Mouse (Mus musculus) intestine, postnatal 0 days (tissue): ENCODE measurements around the gene Taf1c. TPM values are rescaled to one million over a fixed set of nuclear protein-coding genes. Genes with fewer than 3 reads are reported as not detected.

ENCODE experiments used
- ATAC-seq: fragments of 200-750 bp; cut with Nextera tagmentation; 2 replicates; pipeline ENCODE4 v1.8.0; 2017; ENCODE audit warnings: mild to moderate bottlenecking, moderate TSS enrichment, moderate library complexity
- H3K27ac ChIP-seq: fragments of 300-500 bp; sonication (generic); 2 replicates; pipeline ENCODE4 v1.5.1; 2014; ENCODE audit warnings: mild to moderate bottlenecking, low read depth, low read length, moderate library complexity
- H3K27me3 ChIP-seq: fragments of 300-500 bp; sonication (generic); replicated peaks from 2 replicates; pipeline ENCODE4 v1.6.1; 2014; ENCODE audit warnings: low read length, mixed read lengths; ENCODE audit not compliant: control insufficient read depth, insufficient read depth
- H3K36me3 ChIP-seq: fragments of 300-500 bp; sonication (generic); 2 replicates; pipeline ENCODE4 v1.6.1; 2014; ENCODE audit warnings: mild to moderate bottlenecking, moderate library complexity; ENCODE audit not compliant: control insufficient read depth, insufficient read depth
- H3K4me1 ChIP-seq: fragments of 300-500 bp; sonication (generic); replicated peaks from 2 replicates; pipeline ENCODE4 v1.6.1; 2014; ENCODE audit warnings: antibody characterized with exemption, low read length, mixed read lengths; ENCODE audit not compliant: control insufficient read depth, insufficient read depth
- H3K4me2 ChIP-seq: fragments of 300-500 bp; sonication (generic); replicated peaks from 2 replicates; pipeline ENCODE4 v1.6.1; 2014; ENCODE audit warnings: low read depth, mild to moderate bottlenecking, moderate library complexity
- H3K4me3 ChIP-seq: fragments of 300-500 bp; sonication (generic); 2 replicates; pipeline ENCODE4 v1.5.1; 2014; ENCODE audit warnings: low read depth, low read length
- H3K9ac ChIP-seq: fragments of 300-500 bp; sonication (generic); 2 replicates; pipeline ENCODE4 v1.6.1; 2014; ENCODE audit warnings: mild to moderate bottlenecking, low read depth, low read length
- H3K9me3 ChIP-seq: fragments of 300-500 bp; sonication (generic); 2 replicates; pipeline ENCODE4 v1.6.1; 2016; ENCODE audit warnings: mixed run types; ENCODE audit not compliant: control insufficient read depth
- CTCF ChIP-seq: sonication (generic); IDR thresholded peaks from 2 replicates; pipeline ENCODE4 v1.5.1; 2016; ENCODE audit warnings: low read depth, mild to moderate bottlenecking, control low read depth, antibody characterized with exemption, moderate library complexity
- WGBS: fragments of 180-500 bp; shearing (Covaris S2); extraction: QIAGEN DNeasy Blood & Tissue Kit; methylation state at CpG from one replicate; pipeline ENCODE4 v1.1.7; 2014; 5-methylcytosine and 5-hydroxymethylcytosine counted together
- polyA plus RNA-seq: library from polyadenylated mRNA; unstranded; fragments of >200 nt; fragmentation: Nextera tagmentation; extraction: Ambion mirVana; gene quantifications from 2 replicates; pipeline ENCODE4 v1.2.1, GENCODE M21; 2015

The Taf1c gene
- polyA plus RNA-seq = 5.0 and 5.1 TPM in 2 replicates

GRCm38 (mm10) chr8:119604996-119605395 lies at the start of gene Taf1c:
TSS of gene Taf1c (minus strand) at chr8:119605222.
- Histone ChIP-seq H3K27ac (peak within 1 kb of the TSS; percentile 30), H3K9ac (peak within 1 kb of the TSS; percentile 51; the same call in 1 of the 2 replicates), H3K4me3 (peak within 1 kb of the TSS; percentile 52), H3K4me2 (peak within 1 kb of the TSS; percentile 79), H3K9me3 (no peaks in the 10 kb centered on the region), H3K4me1 (peaks cover 6% of the 10 kb centered on the region; the same call in 1 of the 2 replicates), H3K27me3 (no peaks in the 10 kb centered on the region), H3K36me3 (peaks cover 28% of the 10 kb centered on the region)
- TF ChIP-seq CTCF = peak; percentile 96
- peak; percentile 90 for ATAC-seq
- under 1% methylated on average over 23 of the region's 23 CpGs for WGBS

- 30% methylated on average over 2 of the region's 2 CpGs for WGBS
Measured at GRCm38 (mm10) chr8:119651324-119651723, 46.3 kb upstream of the Taf1c start.

GRCm38 (mm10) chr8:119646846-119647245 lies 41.8 kb upstream of the Taf1c start:
- Histone ChIP-seq H3K27me3 (no peaks in the 10 kb centered on the region), H3K9me3 (no peaks in the 10 kb centered on the region), H3K9ac (no peak overlapping the region), H3K36me3 (no peaks in the 10 kb centered on the region), H3K27ac (no peak overlapping the region), H3K4me1 (no peaks in the 10 kb centered on the region), H3K4me2 (no peak overlapping the region), H3K4me3 (no peak overlapping the region)
- no peak for ATAC-seq
- peak; percentile 13; the same call in 1 of the 2 replicates for TF ChIP-seq CTCF
- WGBS = 82% methylated on average over 7 of the region's 7 CpGs

More at GRCm38 (mm10) chr8:119651324-119651723, 46.3 kb upstream of the Taf1c start:
- no peaks in the 10 kb centered on the region for H3K27me3 ChIP-seq
- H3K9me3 ChIP-seq = no peaks in the 10 kb centered on the region
- no peak overlapping the region for H3K9ac ChIP-seq
- no peak for TF ChIP-seq CTCF
- H3K4me1 ChIP-seq = no peaks in the 10 kb centered on the region
- H3K27ac ChIP-seq = no peak overlapping the region
- H3K4me2 ChIP-seq = no peak overlapping the region
- ATAC-seq = peak; percentile 30; the same call in 1 of the 2 replicates
- H3K36me3 ChIP-seq = no peaks in the 10 kb centered on the region
- H3K4me3 ChIP-seq = no peak overlapping the region

- H3K9me3 ChIP-seq = no peaks in the 10 kb centered on the region
- H3K4me2 ChIP-seq = no peak overlapping the region
- ATAC-seq = no peak
- peak; percentile 48 for TF ChIP-seq CTCF
- H3K9ac ChIP-seq = no peak overlapping the region
- no peak overlapping the region for H3K27ac ChIP-seq
- no peaks in the 10 kb centered on the region for H3K4me1 ChIP-seq
- no peaks in the 10 kb centered on the region for H3K27me3 ChIP-seq
- no peak overlapping the region for H3K4me3 ChIP-seq
- H3K36me3 ChIP-seq = no peaks in the 10 kb centered on the region
- whole genome bisulfite sequencing = 72% methylated on average over 3 of the region's 3 CpGs
Measured at GRCm38 (mm10) chr8:119646197-119646596, 41.2 kb upstream of the Taf1c start.

- Histone ChIP-seq H3K4me3 (no peak overlapping the region), H3K27me3 (no peaks in the 10 kb centered on the region), H3K9ac (no peak overlapping the region), H3K9me3 (no peaks in the 10 kb centered on the region), H3K27ac (no peak overlapping the region), H3K4me2 (no peak overlapping the region), H3K4me1 (no peaks in the 10 kb centered on the region), H3K36me3 (no peaks in the 10 kb centered on the region)
- no peak for ATAC-seq
- 70% methylated on average over 18 of the region's 18 CpGs for WGBS
- no peak for TF ChIP-seq CTCF
Measured at GRCm38 (mm10) chr8:119644981-119645597, 40.1 kb upstream of the Taf1c start.

- Histone ChIP-seq H3K36me3 (no peaks in the 10 kb centered on the region), H3K4me3 (no peak overlapping the region), H3K9ac (no peak overlapping the region), H3K27ac (no peak overlapping the region), H3K27me3 (no peaks in the 10 kb centered on the region), H3K4me2 (no peak overlapping the region), H3K9me3 (no peaks in the 10 kb centered on the region), H3K4me1 (no peaks in the 10 kb centered on the region)
- no peak for ATAC-seq
- TF ChIP-seq CTCF = no peak
- 61% methylated on average over 17 of the region's 17 CpGs for WGBS
Measured at GRCm38 (mm10) chr8:119644429-119644960, 39.5 kb upstream of the Taf1c start.
